Mouse (Mus musculus): ENCODE data around the gene Casp7. TPM values are rescaled to one million over a fixed set of nuclear protein-coding genes. Genes with fewer than 3 reads are reported as not detected.

Gene Casp7
- total and polyA plus RNA-seq, 3 experiments = 69.4 to 70.4 TPM; not detected in 1

DNA sequence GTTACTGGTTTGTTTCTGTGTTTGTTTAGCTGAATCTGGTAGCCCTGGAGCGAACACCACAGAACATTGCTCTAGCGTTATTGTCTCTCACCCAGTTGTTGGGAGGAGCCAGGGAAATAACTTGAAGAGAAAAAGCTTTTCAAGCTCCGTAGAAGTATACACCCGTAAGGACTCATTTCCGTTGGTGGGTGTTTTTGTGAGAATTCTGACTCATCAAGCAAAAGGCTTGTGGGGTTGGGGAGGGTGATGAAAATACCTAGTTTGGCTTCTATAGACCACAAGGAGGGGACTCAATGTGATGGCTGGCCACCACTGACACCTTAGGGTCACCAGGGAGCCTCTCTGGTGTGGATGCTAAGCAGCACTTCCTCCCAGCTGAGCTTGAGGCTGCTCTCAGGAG is 54.0 kb downstream of the Casp7 start:
- peaks cover 0 to 5% of the 10 kb centered on the region in 2 experiments; a peak in 3 of 4 replicates for H3K4me1 ChIP-seq (ENCODE audit: control insufficient read depth in 1 of 2, insufficient read depth in 2 of 2, low read length in 2 of 2)
- H3K9me3 ChIP-seq (replicated peaks; ENCODE audit: insufficient read depth, low read length) = no peaks in the 10 kb centered on the region
- peaks cover 0 to 2% of the 10 kb centered on the region in 2 experiments; a peak in 1 of 4 replicates for H3K36me3 ChIP-seq (ENCODE audit: control insufficient read depth in 1 of 2, insufficient read depth in 2 of 2, low read length in 2 of 2)
- TF ChIP-seq MAFK (IDR thresholded peaks at IDR 0.05; ENCODE audit: borderline replicate concordance, low read depth, low read length) (no peak), NRF1 (IDR thresholded peaks at IDR 0.05; ENCODE audit: insufficient read depth, low read depth, low read length, poor library complexity, severe bottlenecking) (no peak), ZKSCAN1 (IDR thresholded peaks at IDR 0.05; ENCODE audit: low read depth, low read length) (no peak), ETS1 (IDR thresholded peaks at IDR 0.05; ENCODE audit: low read depth, low read length) (no peak), MYC (IDR thresholded peaks at IDR 0.05; ENCODE audit: low read depth, low read length) (no peak)
- no peaks in the 10 kb centered on the region for H3K79me2 ChIP-seq (ENCODE audit: control insufficient read depth, insufficient read depth, low read length, poor library complexity)
- H3K4me3 ChIP-seq (ENCODE audit: control insufficient read depth in 1 of 2, insufficient read depth in 1 of 2, low read depth in 2 of 2, low read length in 2 of 2) = no peak overlapping the region
- DNase-seq (ENCODE audit: low read depth, low spot score) = no peak
- no peaks in the 10 kb centered on the region for H3K27me3 ChIP-seq (ENCODE audit: control insufficient read depth in 1 of 2, insufficient read depth in 2 of 2, low read length in 2 of 2)
- no peak overlapping the region for H3K27ac ChIP-seq (ENCODE audit: control insufficient read depth, low read depth, low read length)
- no peak overlapping the region for H3K9ac ChIP-seq (ENCODE audit: control insufficient read depth, low read depth, low read length, poor library complexity, severe bottlenecking)

DNA sequence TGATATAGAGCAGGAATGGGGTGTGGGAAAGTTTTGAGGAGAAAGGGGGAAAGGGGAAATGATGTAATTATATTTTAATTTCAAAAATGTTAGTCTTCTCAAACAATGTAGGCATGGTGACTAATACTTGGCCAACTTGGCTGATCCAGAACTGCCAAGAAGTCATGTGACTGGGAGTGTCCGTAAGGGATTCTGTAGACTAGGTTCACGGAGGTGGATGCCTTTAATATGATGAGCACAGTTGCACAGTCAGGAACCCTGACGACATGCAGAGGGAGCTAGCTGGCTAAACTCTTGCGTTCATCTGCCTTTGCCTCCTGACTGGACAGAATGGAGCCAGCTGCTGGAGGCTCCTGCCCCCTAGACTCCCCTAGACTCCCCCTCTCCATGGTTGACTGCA is 54.9 kb downstream of the Casp7 start:
- Histone ChIP-seq H3K36me3 (ENCODE audit: control insufficient read depth in 1 of 2, insufficient read depth in 2 of 2, low read length in 2 of 2) (no peaks in the 10 kb centered on the region; a peak in 1 of 4 replicates), H3K9me3 (replicated peaks; ENCODE audit: insufficient read depth, low read length) (no peaks in the 10 kb centered on the region), H3K27me3 (ENCODE audit: control insufficient read depth in 1 of 2, insufficient read depth in 2 of 2, low read length in 2 of 2) (no peaks in the 10 kb centered on the region), H3K27ac (ENCODE audit: control insufficient read depth, low read depth, low read length) (no peak overlapping the region), H3K79me2 (ENCODE audit: control insufficient read depth, insufficient read depth, low read length, poor library complexity) (no peaks in the 10 kb centered on the region), H3K4me3 (ENCODE audit: control insufficient read depth in 1 of 2, insufficient read depth in 1 of 2, low read depth in 2 of 2, low read length in 2 of 2) (no peak overlapping the region), H3K4me1 (ENCODE audit: control insufficient read depth in 1 of 2, insufficient read depth in 2 of 2, low read length in 2 of 2) (peaks cover 0 to 6% of the 10 kb centered on the region in 2 experiments; a peak in 3 of 4 replicates), H3K9ac (ENCODE audit: control insufficient read depth, low read depth, low read length, poor library complexity, severe bottlenecking) (no peak overlapping the region)
- no peak for DNase-seq (ENCODE audit: low read depth, low spot score)
- no peak for TF ChIP-seq UBTF (IDR thresholded peaks at IDR 0.05; ENCODE audit: borderline replicate concordance, insufficient read depth, low read depth, low read length)
- TF ChIP-seq USF2 (IDR thresholded peaks at IDR 0.05; ENCODE audit: borderline replicate concordance in 1 of 2, insufficient read depth in 1 of 2, low read depth in 1 of 2, low read length in 2 of 2) = no peak
- no peak for TF ChIP-seq POLR2AphosphoS5 (IDR thresholded peaks at IDR 0.05; ENCODE audit: borderline replicate concordance, low read depth, low read length)
- no peak for TF ChIP-seq USF1 (IDR thresholded peaks at IDR 0.05; ENCODE audit: low read depth, low read length)
- no peak for TF ChIP-seq TBP (IDR thresholded peaks at IDR 0.05; ENCODE audit: low read depth, low read length)
- TF ChIP-seq CTCF (IDR thresholded peaks at IDR 0.05 in 2 of 3, conservative IDR thresholded peaks at IDR 0.05 in 1 of 3; ENCODE audit: control insufficient read depth in 1 of 3, insufficient read depth in 1 of 3, low read depth in 2 of 3, low read length in 3 of 3, poor library complexity in 1 of 3, severe bottlenecking in 1 of 3) = no peak
- TF ChIP-seq SMC3 (IDR thresholded peaks at IDR 0.05; ENCODE audit: low read depth, low read length) = no peak; the same call in 1 of the 2 replicates
- no peak for TF ChIP-seq POLR2A (IDR thresholded peaks at IDR 0.05; ENCODE audit: control insufficient read depth in 1 of 2, insufficient read depth in 1 of 2, low read depth in 1 of 2, low read length in 2 of 2, poor library complexity in 1 of 2)
- no peak for TF ChIP-seq GATA1 (IDR thresholded peaks at IDR 0.05; ENCODE audit: low read depth, low read length)
- TF ChIP-seq JUND (IDR thresholded peaks at IDR 0.05; ENCODE audit: low read depth, low read length) = no peak
- TF ChIP-seq MYC (IDR thresholded peaks at IDR 0.05; ENCODE audit: low read depth, low read length) = no peak
- TF ChIP-seq KAT2A (conservative IDR thresholded peaks at IDR 0.05; ENCODE audit: low read depth, low read length) = no peak
- no peak for TF ChIP-seq NELFE (IDR thresholded peaks at IDR 0.05; ENCODE audit: low read depth, low read length)
- TF ChIP-seq E2F4 (IDR thresholded peaks at IDR 0.05; ENCODE audit: borderline replicate concordance, low read depth, low read length) = no peak
- no peak for TF ChIP-seq GABPA (IDR thresholded peaks at IDR 0.05; ENCODE audit: low read depth, low read length)
- TF ChIP-seq ZNF384 (IDR thresholded peaks at IDR 0.05; ENCODE audit: low read depth, low read length) = no peak
- no peak for TF ChIP-seq MEF2A (IDR thresholded peaks at IDR 0.05; ENCODE audit: extremely low read depth, insufficient replicate concordance, low read depth, low read length, poor library complexity, severe bottlenecking)
- TF ChIP-seq POLR2AphosphoS2 (IDR thresholded peaks at IDR 0.05; ENCODE audit: low read length) = no peak
